Mouse (Mus musculus) limb, embryonic 14.5 days (tissue): ENCODE results near the gene Fam107b. TPM values are rescaled to one million over a fixed set of nuclear protein-coding genes. Genes with fewer than 3 reads are reported as not detected.
"Not testable (repeated sequence)": the region's sequence is repeated elsewhere in the genome, so short reads cannot be mapped to it uniquely, and the experiment has no call there.

Source experiments
- ATAC-seq: fragments of 200-750 bp; cut with Nextera tagmentation; 2 replicates; pipeline ENCODE4 v1.8.0; 2017; ENCODE audit warnings: low read depth, moderate number of reproducible peaks, moderate TSS enrichment; ENCODE audit not compliant: low FRiP score
- DNase-seq: peaks from one replicate; pipeline ENCODE4 v3.0.0-alpha.2; 2015; ENCODE audit warnings: low spot score
- H3K27ac ChIP-seq: fragments of 300-500 bp; sonication (generic); replicated peaks from 2 replicates; pipeline ENCODE4 v1.5.1; 2014; ENCODE audit warnings: low read depth, mild to moderate bottlenecking, low read length, moderate library complexity, mixed read lengths
- H3K27me3 ChIP-seq: fragments of 300-500 bp; sonication (generic); 2 replicates; pipeline ENCODE4 v1.6.1; 2014; ENCODE audit warnings: low read length, mixed read lengths; ENCODE audit not compliant: control insufficient read depth, insufficient read depth
- H3K36me3 ChIP-seq: fragments of 300-500 bp; sonication (generic); 2 replicates; pipeline ENCODE4 v1.6.1; 2014; ENCODE audit warnings: mild to moderate bottlenecking, low read length, moderate library complexity, mixed read lengths; ENCODE audit not compliant: control insufficient read depth, insufficient read depth
- H3K4me1 ChIP-seq: fragments of 300-500 bp; sonication (generic); 2 replicates; pipeline ENCODE4 v1.6.1; 2014; ENCODE audit warnings: antibody characterized with exemption, low read length, mixed read lengths; ENCODE audit not compliant: control insufficient read depth, insufficient read depth
- H3K4me2 ChIP-seq: fragments of 300-500 bp; sonication (generic); replicated peaks from 2 replicates; pipeline ENCODE4 v1.6.1; 2014; ENCODE audit warnings: low read depth, mild to moderate bottlenecking, low read length, moderate library complexity; ENCODE audit not compliant: severe bottlenecking
- H3K4me3 ChIP-seq: fragments of 300-500 bp; sonication (generic); replicated peaks from 2 replicates; pipeline ENCODE4 v1.5.1; 2014; ENCODE audit warnings: low read length
- H3K9ac ChIP-seq: fragments of 300-500 bp; sonication (generic); 2 replicates; pipeline ENCODE4 v1.6.1; 2014; ENCODE audit warnings: mild to moderate bottlenecking, low read depth, low read length, moderate library complexity; ENCODE audit not compliant: severe bottlenecking
- H3K9me3 ChIP-seq: fragments of 300-500 bp; sonication (generic); 2 replicates; pipeline ENCODE4 v1.6.1; 2016; ENCODE audit warnings: low read length; ENCODE audit not compliant: control insufficient read depth
- POLR2A ChIP-seq: fragments of 200-500 bp; IDR thresholded peaks from 2 replicates; pipeline ENCODE4 v1.8.0; 2012; ENCODE audit warnings: inconsistent platforms, mild to moderate bottlenecking, moderate library complexity, borderline replicate concordance; ENCODE audit not compliant: insufficient read depth, insufficient read length; ENCODE audit errors: extremely low read depth
- WGBS: fragments of 180-500 bp; shearing (Covaris S2); extraction: QIAGEN DNeasy Blood & Tissue Kit; methylation state at CpG from one replicate; pipeline ENCODE4 v1.1.7; 2014; 5-methylcytosine and 5-hydroxymethylcytosine counted together
- polyA plus RNA-seq, 2 experiments: library from polyadenylated mRNA; depleted of rRNA in 1 of 2; stranded (reverse) in 1 of 2; unstranded in 1 of 2; fragments of >200 nt; fragmentation: Nextera tagmentation in 1 of 2; extraction: Ambion mirVana in 1 of 2; gene quantifications; 2 replicates each; pipeline versions ENCODE4 v1.2.1 to v1.2.3; 2012 to 2014

Fam107b gene
- polyA plus RNA-seq, 2 experiments: 26.1 to 43.6 TPM

- DNase-seq: no peak
- no peak overlapping the region; the same call in 1 of the 2 replicates for H3K4me3 ChIP-seq
- H3K27ac ChIP-seq: no peak overlapping the region
- H3K4me2 ChIP-seq: peak overlapping the region; percentile 23; the same call in 1 of the 2 replicates
- no peaks in the 10 kb centered on the region for H3K27me3 ChIP-seq
- ATAC-seq: no peak
- H3K9me3 ChIP-seq: no peaks in the 10 kb centered on the region
- no peak overlapping the region for H3K9ac ChIP-seq
- H3K36me3 ChIP-seq: no peaks in the 10 kb centered on the region
- peaks cover 11% of the 10 kb centered on the region for H3K4me1 ChIP-seq
- 48% methylated on average over 3 of the region's 3 CpGs for WGBS
- TF ChIP-seq POLR2A: no peak
Observed at GRCm38 (mm10) chr2:3715424-3715823, 145.1 kb downstream of the Fam107b start.

GRCm38 (mm10) chr2:3717268-3717667, 147.0 kb downstream of the Fam107b start:
- no peaks in the 10 kb centered on the region for H3K27me3 ChIP-seq
- no peak overlapping the region for H3K4me2 ChIP-seq
- peaks cover 11% of the 10 kb centered on the region for H3K4me1 ChIP-seq
- WGBS: 56% methylated on average over 5 of the region's 5 CpGs
- DNase-seq (no peak), ATAC-seq (no peak)
- H3K36me3 ChIP-seq: no peaks in the 10 kb centered on the region
- TF ChIP-seq POLR2A: no peak
- no peak overlapping the region for H3K27ac ChIP-seq
- no peaks in the 10 kb centered on the region for H3K9me3 ChIP-seq
- H3K4me3 ChIP-seq: no peak overlapping the region
- no peak overlapping the region for H3K9ac ChIP-seq

GRCm38 (mm10) chr2:3717847-3718246, 147.6 kb downstream of the Fam107b start:
- no peaks in the 10 kb centered on the region for H3K9me3 ChIP-seq
- no peak overlapping the region for H3K4me3 ChIP-seq
- H3K4me1 ChIP-seq: peaks cover 11% of the 10 kb centered on the region
- no peak overlapping the region for H3K27ac ChIP-seq
- DNase-seq (no peak), ATAC-seq (no peak)
- TF ChIP-seq POLR2A: no peak
- no peak overlapping the region for H3K9ac ChIP-seq
- WGBS: 75% methylated on average over 4 of the region's 4 CpGs
- no peak overlapping the region for H3K4me2 ChIP-seq
- H3K36me3 ChIP-seq: no peaks in the 10 kb centered on the region
- no peaks in the 10 kb centered on the region for H3K27me3 ChIP-seq

- not testable (repeated sequence) for H3K27me3 ChIP-seq, H3K4me3 ChIP-seq, DNase-seq, H3K9me3 ChIP-seq, H3K9ac ChIP-seq, H3K4me2 ChIP-seq, H3K27ac ChIP-seq, ATAC-seq, H3K36me3 ChIP-seq
- WGBS: 88% methylated on average over 5 of the region's 5 CpGs
- peaks cover 11% of the 10 kb centered on the region for H3K4me1 ChIP-seq
Observed at GRCm38 (mm10) chr2:3719436-3720121, 149.3 kb downstream of the Fam107b start.

DNA sequence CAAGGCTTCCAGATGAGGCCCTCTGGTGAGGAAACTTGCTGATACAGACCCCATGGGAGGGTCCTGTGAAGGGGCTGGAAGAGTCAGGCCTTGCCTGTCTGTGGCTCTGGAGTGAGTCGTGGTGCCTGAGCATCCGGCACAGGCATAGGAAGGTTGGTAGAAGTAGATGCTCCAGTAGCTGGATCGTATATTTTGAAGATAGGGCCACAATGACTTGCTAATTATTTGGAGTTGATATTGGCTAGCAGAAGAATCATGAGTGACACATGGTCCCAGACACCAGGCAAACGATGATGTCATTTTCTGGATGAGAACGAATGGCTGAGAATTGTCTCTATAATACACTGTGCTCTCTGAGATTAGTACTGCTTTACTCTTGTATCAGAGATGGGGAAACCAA, 150.8 kb downstream of the Fam107b start:
- DNase-seq (no peak), ATAC-seq (no peak)
- no peaks in the 10 kb centered on the region for H3K27me3 ChIP-seq
- H3K27ac ChIP-seq: no peak overlapping the region
- no peak overlapping the region for H3K4me2 ChIP-seq
- no peak for TF ChIP-seq POLR2A
- H3K9ac ChIP-seq: no peak overlapping the region
- WGBS: 95% methylated on average over 5 of the region's 5 CpGs
- H3K4me3 ChIP-seq: no peak overlapping the region
- H3K9me3 ChIP-seq: no peaks in the 10 kb centered on the region
- H3K36me3 ChIP-seq: no peaks in the 10 kb centered on the region
- H3K4me1 ChIP-seq: peaks cover 5% of the 10 kb centered on the region
